Mouse (Mus musculus) heart, embryonic 10.5 days (tissue): Measurements from ENCODE around the gene Pdcd10. TPM values are rescaled to one million over a fixed set of nuclear protein-coding genes. Genes with fewer than 3 reads are reported as not detected.

Source experiments
- DNase-seq: peaks from one replicate; pipeline ENCODE4 v3.0.0-alpha.2; 2017; ENCODE audit warnings: low spot score
- H3K27ac ChIP-seq: fragments of 300-500 bp; sonication (generic); 2 replicates; pipeline ENCODE4 v1.5.1; 2016; ENCODE audit warnings: mild to moderate bottlenecking
- H3K27me3 ChIP-seq: fragments of 300-500 bp; sonication (generic); 2 replicates; pipeline ENCODE4 v1.6.1; 2016; ENCODE audit warnings: mild to moderate bottlenecking; ENCODE audit not compliant: poor library complexity, insufficient read depth, severe bottlenecking
- H3K36me3 ChIP-seq: fragments of 300-500 bp; sonication (generic); 2 replicates; pipeline ENCODE4 v1.6.1; 2016; ENCODE audit warnings: mild to moderate bottlenecking, moderate library complexity
- H3K4me1 ChIP-seq: fragments of 300-500 bp; sonication (generic); 2 replicates; pipeline ENCODE4 v1.6.1; 2016; ENCODE audit warnings: mild to moderate bottlenecking
- H3K4me3 ChIP-seq: fragments of 300-500 bp; sonication (generic); 2 replicates; pipeline ENCODE4 v1.5.1; 2016; ENCODE audit warnings: mild to moderate bottlenecking, moderate library complexity
- H3K9me3 ChIP-seq: fragments of 300-500 bp; sonication (generic); 2 replicates; pipeline ENCODE4 v1.6.1; 2016; ENCODE audit warnings: mild to moderate bottlenecking, moderate library complexity
- WGBS: fragments of 180-500 bp; shearing (Covaris S2); methylation state at CpG from one replicate; pipeline ENCODE4 v1.1.7; 2016; 5-methylcytosine and 5-hydroxymethylcytosine counted together
- polyA plus RNA-seq: library from polyadenylated mRNA; unstranded; fragments of >200 nt; fragmentation: Nextera tagmentation; extraction: Ambion mirVana; gene quantifications from 2 replicates; pipeline ENCODE4 v1.2.1, GENCODE M21; 2016

Gene Pdcd10
- polyA plus RNA-seq, 1 experiment from 2014 or later = 76.0 TPM

- Histone ChIP-seq H3K36me3 (peaks cover 21% of the 10 kb centered on the region), H3K4me3 (no peak overlapping the region), H3K27me3 (no peaks in the 10 kb centered on the region), H3K9me3 (no peaks in the 10 kb centered on the region), H3K4me1 (no peaks in the 10 kb centered on the region), H3K27ac (no peak overlapping the region)
- 92% methylated on average over 3 of the region's 3 CpGs for WGBS
- DNase-seq = no peak
These were observed 25.6 kb downstream of the Pdcd10 start for GRCm38 (mm10) chr3:75531074-75531473.

- Histone ChIP-seq H3K36me3 (peaks cover 22% of the 10 kb centered on the region), H3K4me3 (no peak overlapping the region), H3K27me3 (no peaks in the 10 kb centered on the region), H3K9me3 (no peaks in the 10 kb centered on the region), H3K27ac (no peak overlapping the region), H3K4me1 (no peaks in the 10 kb centered on the region)
- no peak for DNase-seq
- WGBS = 89% methylated on average over 1 of the region's 1 CpGs
These were observed 34.1 kb downstream of the Pdcd10 start for GRCm38 (mm10) chr3:75522527-75522926.

- no peak for DNase-seq
- no peak overlapping the region for H3K27ac ChIP-seq
- 88% methylated on average over 2 of the region's 2 CpGs for WGBS
- no peaks in the 10 kb centered on the region for H3K27me3 ChIP-seq
- H3K4me1 ChIP-seq = no peaks in the 10 kb centered on the region
- peaks cover 13% of the 10 kb centered on the region for H3K36me3 ChIP-seq
- no peak overlapping the region for H3K4me3 ChIP-seq
- no peaks in the 10 kb centered on the region for H3K9me3 ChIP-seq
These were observed 35.3 kb downstream of the Pdcd10 start for GRCm38 (mm10) chr3:75521314-75521713.

- H3K9me3 ChIP-seq = no peaks in the 10 kb centered on the region
- no peak for DNase-seq
- no peaks in the 10 kb centered on the region for H3K27me3 ChIP-seq
- peaks cover 12% of the 10 kb centered on the region for H3K36me3 ChIP-seq
- no peak overlapping the region for H3K27ac ChIP-seq
- 77% methylated on average over 7 of the region's 7 CpGs for WGBS
- H3K4me1 ChIP-seq = no peaks in the 10 kb centered on the region
- no peak overlapping the region for H3K4me3 ChIP-seq
These were observed 38.9 kb downstream of the Pdcd10 start for GRCm38 (mm10) chr3:75517631-75518250.

- 80% methylated on average over 7 of the region's 7 CpGs for WGBS
- H3K27me3 ChIP-seq = no peaks in the 10 kb centered on the region
- H3K9me3 ChIP-seq = no peaks in the 10 kb centered on the region
- H3K36me3 ChIP-seq = no peaks in the 10 kb centered on the region
- no peak for DNase-seq
- no peak overlapping the region for H3K4me3 ChIP-seq
- H3K27ac ChIP-seq = no peak overlapping the region
- H3K4me1 ChIP-seq = no peaks in the 10 kb centered on the region
These were observed 57.4 kb downstream of the Pdcd10 start for GRCm38 (mm10) chr3:75498961-75499960.

GRCm38 (mm10) chr3:75492913-75493312 lies 63.7 kb downstream of the Pdcd10 start:
- Histone ChIP-seq H3K27me3 (no peaks in the 10 kb centered on the region), H3K27ac (no peak overlapping the region), H3K4me3 (no peak overlapping the region), H3K9me3 (no peaks in the 10 kb centered on the region), H3K36me3 (no peaks in the 10 kb centered on the region), H3K4me1 (no peaks in the 10 kb centered on the region)
- 77% methylated on average over 3 of the region's 3 CpGs for WGBS
- DNase-seq = no peak

- Histone ChIP-seq H3K4me3 (no peak within 1 kb of the TSS), H3K36me3 (no peaks in the 10 kb centered on the region), H3K9me3 (no peaks in the 10 kb centered on the region), H3K27ac (no peak within 1 kb of the TSS), H3K27me3 (no peaks in the 10 kb centered on the region), H3K4me1 (no peaks in the 10 kb centered on the region)
- 63% methylated on average over 2 of the region's 2 CpGs for WGBS
- no peak for DNase-seq
These were observed 74.6 kb downstream of the Pdcd10 start, which contains the start of gene Wdr49 for GRCm38 (mm10) chr3:75482056-75482455. Gene Wdr49, minus strand, starts transcription at chr3:75482156.

- H3K36me3 ChIP-seq = no peaks in the 10 kb centered on the region
- H3K4me3 ChIP-seq = no peak overlapping the region
- H3K9me3 ChIP-seq = no peaks in the 10 kb centered on the region
- H3K27me3 ChIP-seq = no peaks in the 10 kb centered on the region
- no peaks in the 10 kb centered on the region for H3K4me1 ChIP-seq
- no peak for DNase-seq
- WGBS = 77% methylated on average over 7 of the region's 7 CpGs
- no peak overlapping the region for H3K27ac ChIP-seq
These were observed 81.5 kb downstream of the Pdcd10 start for GRCm38 (mm10) chr3:75475106-75475505.

- Histone ChIP-seq H3K4me1 (no peaks in the 10 kb centered on the region), H3K9me3 (no peaks in the 10 kb centered on the region), H3K27me3 (no peaks in the 10 kb centered on the region), H3K4me3 (no peak overlapping the region), H3K27ac (no peak overlapping the region), H3K36me3 (no peaks in the 10 kb centered on the region)
- 86% methylated on average over 7 of the region's 7 CpGs for WGBS
- no peak for DNase-seq
These were observed 82.0 kb downstream of the Pdcd10 start for GRCm38 (mm10) chr3:75474657-75475056.

- Histone ChIP-seq H3K27ac (no peak overlapping the region), H3K4me3 (no peak overlapping the region), H3K4me1 (no peaks in the 10 kb centered on the region), H3K36me3 (no peaks in the 10 kb centered on the region), H3K27me3 (no peaks in the 10 kb centered on the region), H3K9me3 (no peaks in the 10 kb centered on the region)
- DNase-seq = no peak
- 78% methylated on average over 7 of the region's 7 CpGs for WGBS
These were observed 88.5 kb downstream of the Pdcd10 start for GRCm38 (mm10) chr3:75468154-75468553.

Other genes starting within 250 kb of the Pdcd10 start
- not detected in 2 replicates for gene Wdr49, start 74.7 kb downstream of the Pdcd10 start, polyA plus RNA-seq
- 0.76 and 1.3 TPM in 2 replicates for gene Serpini1, start 691 bp upstream of the Pdcd10 start, polyA plus RNA-seq
- not detected in 2 replicates for gene Gm29133, start 191.3 kb upstream of the Pdcd10 start, polyA plus RNA-seq